Mouse (Mus musculus) inflammation-experienced regulatory T-cells, adult 6 months (primary cell): ENCODE measurements around the gene Lrig1. TPM values are rescaled to one million over a fixed set of nuclear protein-coding genes. Genes with fewer than 3 reads are reported as not detected.

Experiments used
- ATAC-seq: one replicate; pipeline ENCODE4 v1.8.0; 2017
- polyA plus RNA-seq, 3 experiments: library from polyadenylated mRNA; unstranded; fragments of 100-300 nt; shearing (Covaris generic); gene quantifications; one replicate each; pipeline ENCODE4 v1.2.1; 2017

Gene Lrig1
- polyA plus RNA-seq, 3 experiments from 2014 or later: 7.4 to 47.9 (median 44.0) TPM

DNA sequence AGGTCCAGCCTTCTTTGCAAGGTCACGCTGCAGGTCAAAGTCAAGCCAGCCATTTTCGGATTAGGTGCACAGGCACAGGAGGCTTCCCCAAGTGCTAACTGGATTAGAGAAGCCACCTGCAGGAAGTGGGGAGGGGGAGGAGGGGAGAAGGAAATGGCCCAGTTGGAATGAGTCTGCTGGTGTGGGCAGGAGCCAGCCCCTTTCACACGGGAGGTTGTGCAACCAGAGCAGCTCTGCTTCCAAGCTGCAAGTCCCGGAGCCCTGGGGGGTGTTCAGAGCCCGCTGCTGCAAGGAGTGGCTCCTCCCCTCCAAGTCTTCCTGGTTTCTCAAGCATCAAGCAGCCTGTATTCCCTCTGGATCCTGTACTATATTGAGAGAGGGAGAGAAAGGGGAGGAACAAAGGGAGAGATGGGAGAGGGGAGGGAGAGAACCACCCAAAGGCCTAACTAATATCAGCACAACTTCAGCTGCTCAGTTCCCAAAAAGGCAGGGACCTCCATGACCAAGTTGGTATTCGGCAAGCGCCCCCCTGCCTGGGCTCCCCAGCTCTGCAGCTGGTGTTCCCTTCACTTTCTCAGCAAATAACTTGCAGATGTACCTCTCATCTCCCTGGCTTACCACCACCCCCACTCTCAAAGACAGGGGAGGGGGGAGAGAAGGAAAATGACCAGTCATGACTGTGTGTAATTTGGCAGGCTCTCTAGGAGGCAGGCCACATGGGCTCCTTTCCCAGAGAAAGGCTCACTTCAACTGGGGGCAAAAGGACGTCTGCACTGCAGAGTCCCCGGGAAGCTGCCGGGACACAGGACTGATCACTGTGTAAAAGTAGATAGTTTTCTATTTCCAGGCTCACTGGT is 52.2 kb downstream of the Lrig1 start:
- ATAC-seq: peak; percentile 48

DNA sequence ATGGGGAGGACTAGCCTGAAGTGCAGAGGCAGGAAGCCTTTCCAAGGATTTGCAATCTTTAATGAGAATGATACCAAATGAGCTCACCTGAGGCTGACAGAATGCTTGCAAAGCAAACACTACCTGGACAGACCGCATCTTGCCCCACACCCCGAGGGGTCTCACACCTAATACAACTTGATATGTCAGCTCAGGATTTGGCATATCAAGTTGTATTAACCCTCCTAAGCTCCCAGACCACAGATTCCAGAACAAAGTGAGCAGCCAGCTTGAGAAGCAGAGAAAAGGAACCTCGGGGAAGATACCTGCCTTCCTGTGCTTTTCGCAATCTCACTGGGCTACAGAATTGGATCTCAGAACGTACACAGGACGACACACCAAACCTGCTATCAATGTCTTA is 53.1 kb downstream of the Lrig1 start:
- no peak for ATAC-seq

DNA sequence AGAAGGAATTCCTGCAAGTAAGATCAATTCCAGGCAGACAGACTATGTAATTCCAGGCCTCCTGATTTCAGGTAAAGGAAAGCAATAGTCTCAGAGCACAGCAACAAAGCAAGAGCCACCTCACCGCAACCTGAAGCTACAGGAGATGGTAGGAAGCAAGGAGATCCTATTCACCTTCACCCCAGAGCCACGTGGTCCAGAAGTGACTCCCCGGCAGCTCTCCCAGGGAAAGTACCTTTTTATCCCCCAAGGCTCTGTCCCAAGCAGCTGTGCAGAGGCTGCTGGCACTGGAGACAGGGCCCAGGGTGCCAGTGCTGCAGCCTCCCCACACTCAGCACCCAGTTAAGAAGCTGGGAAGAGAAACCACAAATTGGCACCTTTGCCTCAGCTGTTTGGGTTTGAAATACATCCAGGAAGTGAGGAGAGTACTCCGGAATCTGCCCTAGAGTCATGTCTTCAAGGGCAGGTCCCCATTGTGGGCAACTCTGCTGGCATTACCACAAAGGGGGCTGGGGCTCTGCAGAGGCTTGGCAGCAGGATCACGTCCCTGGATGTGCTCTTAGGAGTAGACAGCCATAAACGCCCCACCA is 53.6 kb downstream of the Lrig1 start:
- peak; percentile 27 for ATAC-seq

DNA sequence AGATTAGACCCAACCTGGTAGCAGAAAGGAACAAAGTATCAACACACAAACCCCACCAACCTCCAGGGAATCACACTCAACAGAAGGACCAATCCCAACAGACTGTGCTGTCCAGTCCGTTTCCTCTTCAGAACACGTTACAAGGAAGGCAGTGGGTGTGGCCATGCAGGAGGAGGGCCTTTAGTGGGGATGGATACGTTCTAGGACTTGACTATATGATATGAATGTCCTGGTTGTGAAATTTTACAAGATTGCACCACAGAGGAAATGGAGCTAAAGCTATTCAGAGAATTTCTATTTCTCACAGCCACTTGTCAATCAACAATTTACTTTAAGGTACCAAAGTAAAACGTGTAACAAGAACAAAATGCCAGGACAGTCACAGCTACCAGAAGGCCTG is 54.2 kb downstream of the Lrig1 start:
- no peak for ATAC-seq

DNA sequence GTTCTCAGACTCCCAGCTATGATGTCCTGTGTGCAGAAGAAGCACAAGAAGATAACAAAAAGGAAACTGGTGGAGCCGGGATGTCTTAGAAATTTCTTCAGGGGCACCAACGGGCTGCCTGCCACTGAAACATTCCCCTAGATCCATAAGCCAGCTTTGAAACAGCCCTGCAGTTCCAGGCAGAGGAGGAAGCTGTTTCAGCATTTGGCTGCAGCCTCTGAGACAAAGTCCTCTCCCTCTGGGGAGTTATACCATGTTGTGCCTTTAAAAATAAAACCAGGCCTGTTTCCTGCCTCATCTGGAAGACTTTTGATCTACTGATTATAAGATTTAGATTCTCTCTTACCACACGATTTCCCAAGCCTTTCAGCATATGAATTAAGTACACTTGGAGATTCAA is 55.3 kb downstream of the Lrig1 start:
- ATAC-seq: no peak

DNA sequence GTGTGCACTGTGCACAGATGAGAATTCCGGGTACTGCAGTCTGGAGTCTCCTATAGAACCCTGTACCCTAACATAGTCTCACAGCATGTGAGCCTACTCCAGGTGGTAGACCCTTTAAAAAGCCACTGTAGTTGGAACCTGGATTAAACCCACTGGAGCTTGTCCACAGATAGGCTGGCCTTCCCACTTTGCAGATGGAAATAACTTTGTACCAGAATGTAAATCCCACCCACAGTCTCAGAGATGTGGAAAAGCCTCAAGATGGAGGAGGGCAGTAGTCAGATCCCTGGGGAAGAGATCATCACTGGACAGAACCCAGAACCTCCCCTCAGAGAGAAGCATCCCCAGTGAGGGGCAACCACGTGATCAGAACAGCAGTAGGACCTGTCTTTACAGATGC is 56.0 kb downstream of the Lrig1 start:
- ATAC-seq: no peak

DNA sequence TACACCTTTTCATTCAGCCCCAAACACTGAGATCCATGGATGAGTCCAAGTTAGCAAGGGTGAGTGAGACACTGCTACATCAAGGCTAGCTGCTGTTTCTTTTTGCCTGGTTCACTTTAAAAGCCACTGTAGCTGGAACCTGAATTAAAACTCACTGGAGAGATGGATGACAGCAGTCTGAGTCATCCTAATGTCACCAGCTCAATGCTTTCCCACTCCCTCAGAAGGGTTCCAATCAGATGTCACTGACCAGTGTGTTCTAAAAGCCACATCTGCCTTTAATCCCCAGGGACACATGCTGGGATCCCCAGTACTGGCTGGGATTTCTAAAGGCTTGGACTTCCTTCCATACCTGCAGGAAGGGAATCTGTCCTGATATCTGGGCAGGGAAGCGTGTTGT is 57.9 kb downstream of the Lrig1 start:
- no peak for ATAC-seq

DNA sequence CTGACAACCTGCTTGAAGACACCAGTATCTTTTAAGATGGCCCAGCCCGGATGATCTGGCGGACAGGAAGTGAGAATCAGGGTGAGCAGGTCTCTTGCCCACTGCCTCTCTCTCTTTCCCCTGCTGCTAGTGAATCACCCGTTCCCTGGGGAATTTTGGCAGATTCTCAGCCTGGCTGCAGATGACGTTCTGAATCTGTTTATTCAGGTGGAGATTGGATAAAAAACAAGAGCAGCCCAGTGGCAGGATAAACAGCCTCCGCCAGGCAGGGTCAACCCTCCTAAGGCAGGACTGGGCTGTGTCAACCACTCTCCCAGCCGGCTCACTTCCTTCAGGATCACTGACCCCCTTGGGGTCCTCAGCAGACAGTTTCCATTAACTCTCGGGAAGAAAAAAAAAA is 59.7 kb downstream of the Lrig1 start:
- no peak for ATAC-seq

DNA sequence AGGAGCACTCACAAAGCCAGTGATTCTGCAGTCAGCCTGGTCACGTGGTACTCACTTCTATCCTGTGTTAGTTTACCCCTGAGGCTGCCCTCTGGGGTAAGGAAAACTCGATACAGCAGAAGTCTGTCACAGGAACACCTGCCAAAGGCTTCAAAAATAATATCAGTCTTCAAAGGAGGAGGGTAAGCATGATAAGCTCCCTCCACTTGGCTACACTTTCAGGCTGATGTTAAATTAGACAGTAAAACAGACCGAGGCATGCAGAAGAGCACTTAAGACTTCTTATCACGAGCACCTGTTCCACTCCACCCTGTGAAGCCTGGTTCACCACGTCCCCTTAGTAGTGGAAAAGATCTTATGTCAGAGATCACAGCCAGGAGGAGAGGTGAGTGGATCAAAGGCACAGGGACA is 62.9 kb downstream of the Lrig1 start:
- ATAC-seq: peak; percentile 9

DNA sequence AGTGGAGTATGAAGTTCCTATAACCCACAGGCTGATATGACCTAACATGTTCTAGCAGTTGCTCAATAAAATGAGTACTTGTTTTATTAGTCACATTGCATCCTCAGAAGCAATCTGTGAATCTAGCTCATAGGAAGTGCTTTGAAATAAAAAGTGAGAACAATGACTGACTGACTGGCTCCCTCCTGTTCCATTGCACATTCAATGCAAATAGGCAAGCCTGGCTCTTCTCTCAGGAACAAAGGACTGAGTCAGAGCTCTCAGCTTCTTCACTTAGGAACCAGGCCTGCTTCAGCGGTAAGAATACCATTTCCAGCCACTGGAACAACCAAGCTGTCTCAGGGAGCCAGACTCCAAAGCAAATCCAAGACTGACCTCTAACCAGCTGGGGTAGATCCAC is 64.6 kb downstream of the Lrig1 start:
- ATAC-seq: peak; percentile 30

DNA sequence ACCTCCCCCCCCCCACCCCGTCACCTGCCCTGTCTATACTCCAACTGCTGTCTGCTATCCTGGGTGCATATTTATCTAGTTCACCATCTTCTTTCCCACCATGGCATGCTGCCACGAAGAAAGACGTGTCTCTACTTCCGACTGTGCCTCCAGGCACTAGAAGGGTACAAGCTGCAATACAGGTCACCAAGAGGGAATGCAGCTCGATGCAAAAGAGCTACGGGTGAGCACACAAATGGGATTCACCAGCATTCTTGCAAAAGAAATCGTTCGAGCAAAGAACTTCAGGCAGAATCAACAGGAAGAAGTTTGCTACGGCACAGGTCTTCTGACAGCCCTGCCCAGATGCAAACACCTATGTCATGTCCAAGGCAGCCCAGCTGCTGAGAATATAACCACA is 65.2 kb downstream of the Lrig1 start:
- peak; percentile 16 for ATAC-seq

DNA sequence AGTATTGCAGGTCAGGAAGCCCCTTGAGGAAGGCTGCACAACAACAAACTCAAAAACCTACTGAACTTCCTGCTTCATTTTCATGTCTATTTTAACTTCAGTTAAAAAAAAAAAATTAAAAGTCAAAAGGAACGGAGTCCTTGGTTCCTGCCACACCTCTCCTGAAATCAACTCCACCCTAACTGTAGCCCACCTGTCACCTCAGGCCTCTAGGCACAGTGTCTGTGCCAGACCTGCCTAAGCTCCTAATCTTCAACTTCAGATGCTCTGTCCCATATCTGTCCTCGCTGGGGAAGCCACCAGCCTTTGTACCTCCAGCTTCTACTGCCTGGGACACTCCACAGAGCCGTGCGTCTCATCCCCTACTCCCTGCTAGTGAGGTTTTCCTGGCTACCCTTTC is 65.7 kb downstream of the Lrig1 start:
- peak; percentile 14 for ATAC-seq

DNA sequence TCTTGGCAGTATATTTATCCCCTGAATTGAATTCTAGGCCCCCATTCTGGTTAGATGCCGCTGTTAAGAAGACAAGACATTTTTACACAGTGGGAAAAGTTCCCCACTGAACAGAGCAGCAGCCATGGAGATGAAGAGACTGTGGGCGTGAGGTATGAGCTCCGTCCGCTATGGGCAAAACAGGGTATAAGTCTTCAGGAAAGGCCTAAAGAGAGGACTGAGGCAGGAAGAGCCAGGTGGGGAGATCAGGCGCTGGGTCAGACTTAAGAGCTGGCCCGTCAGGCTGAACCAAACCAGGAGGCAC is 68.2 kb downstream of the Lrig1 start:
- ATAC-seq: no peak

DNA sequence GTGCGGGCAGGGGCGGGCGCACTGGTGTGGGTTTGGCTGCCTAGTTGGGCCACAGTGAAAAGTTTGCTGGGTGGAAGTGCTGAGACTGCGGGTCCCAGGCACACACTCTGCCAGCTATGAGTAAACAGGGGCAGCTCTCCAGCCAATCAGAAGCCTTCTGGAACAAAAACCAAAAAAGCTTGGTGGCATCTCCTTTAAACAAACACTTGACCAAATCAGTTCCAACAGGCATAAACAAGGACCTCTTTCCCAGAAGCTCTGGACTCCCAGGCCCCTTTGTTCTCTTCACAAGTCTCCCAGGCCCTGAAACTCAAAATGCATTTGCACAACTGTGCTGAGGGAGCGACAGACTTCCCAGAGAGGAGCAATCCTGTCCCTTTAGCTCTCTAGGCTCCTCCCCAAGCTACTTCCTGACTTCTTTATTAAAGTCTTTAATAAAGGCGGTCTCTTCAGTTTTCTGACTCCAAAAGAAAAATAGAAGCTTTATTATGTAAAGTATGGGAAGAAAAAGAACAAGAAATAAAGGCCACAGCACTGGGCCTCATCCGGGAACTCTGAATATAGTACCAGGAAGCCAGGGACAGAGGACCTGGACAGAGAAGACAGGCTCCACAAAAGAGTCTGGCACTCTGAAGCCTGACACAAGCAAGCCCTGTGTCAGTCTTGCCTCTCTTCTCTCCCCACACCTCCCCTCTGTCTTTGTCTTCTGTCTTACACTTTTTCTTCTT is 68.7 kb downstream of the Lrig1 start:
- no peak for ATAC-seq

DNA sequence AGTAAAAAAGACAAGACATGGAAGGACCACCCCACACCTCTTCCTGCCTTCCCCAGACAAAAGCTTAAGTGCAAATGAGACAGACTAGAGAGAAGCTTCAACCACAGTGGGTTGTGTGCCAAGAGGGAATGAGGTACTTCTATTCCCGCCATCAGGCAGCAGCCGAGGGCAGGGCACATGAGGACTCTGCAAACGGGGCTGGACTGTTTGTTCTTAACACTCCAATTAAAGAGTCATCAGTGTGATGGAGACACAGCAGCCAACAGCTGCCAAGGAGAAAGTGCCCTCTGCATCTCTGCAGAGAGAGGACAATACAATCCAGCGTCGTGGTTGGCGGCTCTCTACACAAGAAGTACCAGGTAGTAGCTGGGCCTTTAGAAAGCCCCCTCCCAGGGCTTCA is 71.2 kb downstream of the Lrig1 start:
- no peak for ATAC-seq

DNA sequence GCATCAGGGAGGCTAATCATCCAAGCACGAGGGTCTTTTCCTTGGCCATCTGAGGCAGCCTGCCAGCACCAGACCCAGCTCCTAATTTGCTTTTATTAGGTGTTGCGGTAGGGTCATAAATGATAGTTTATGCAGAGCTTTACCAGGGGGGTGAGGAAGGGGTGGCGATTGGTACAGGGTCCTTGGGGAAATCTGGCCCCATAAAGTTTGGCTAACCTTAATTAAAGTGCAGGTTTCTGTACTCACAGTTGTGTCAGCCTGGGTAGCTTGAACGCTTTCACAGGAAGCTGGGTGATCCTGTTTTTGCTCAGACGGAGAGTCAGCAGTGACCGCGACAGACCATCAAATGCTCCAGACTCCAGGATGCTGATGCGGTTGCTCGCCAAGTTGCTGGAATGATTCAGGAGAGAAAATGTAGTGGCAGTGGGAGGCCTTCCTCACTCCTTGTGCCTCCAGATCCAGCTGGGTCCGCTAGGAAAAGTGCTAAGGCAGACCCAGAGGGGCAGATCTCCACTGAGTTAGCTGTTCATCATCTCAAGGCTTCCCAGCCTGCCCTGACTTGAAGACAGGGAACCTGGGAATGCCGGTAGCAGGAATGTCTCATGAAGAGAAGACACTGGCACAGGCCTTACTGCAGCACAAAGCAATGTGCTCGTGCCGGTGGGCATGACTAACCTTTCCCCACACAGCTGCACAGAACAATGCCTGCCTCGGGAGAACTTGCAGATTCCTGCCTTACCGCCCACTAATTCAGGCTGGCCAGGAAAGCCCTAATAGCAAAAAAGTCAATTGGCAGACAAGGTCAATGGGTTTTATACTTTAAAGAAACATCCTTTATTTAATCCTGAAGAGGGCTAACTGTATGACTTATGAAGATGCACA is 72.0 kb downstream of the Lrig1 start:
- ATAC-seq: no peak

DNA sequence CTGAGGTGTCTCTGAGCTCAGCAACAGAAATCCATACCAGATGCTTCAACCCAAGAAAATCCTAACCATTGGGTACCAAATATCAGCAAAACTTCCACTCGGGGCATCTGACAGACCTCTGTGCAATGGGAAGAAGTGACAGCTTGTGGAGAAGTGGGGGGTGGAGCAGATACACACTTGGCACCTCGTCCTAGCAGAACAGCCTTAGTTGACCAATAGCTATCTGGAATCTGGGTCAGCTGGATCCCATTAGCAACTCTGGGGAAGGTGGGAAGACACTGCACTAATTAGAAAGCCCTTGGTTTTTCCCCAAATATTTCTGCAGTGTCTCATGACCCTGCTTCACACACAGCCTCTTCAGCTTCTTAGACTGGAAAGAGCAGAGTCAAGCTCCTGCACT is 73.2 kb downstream of the Lrig1 start:
- no peak for ATAC-seq

DNA sequence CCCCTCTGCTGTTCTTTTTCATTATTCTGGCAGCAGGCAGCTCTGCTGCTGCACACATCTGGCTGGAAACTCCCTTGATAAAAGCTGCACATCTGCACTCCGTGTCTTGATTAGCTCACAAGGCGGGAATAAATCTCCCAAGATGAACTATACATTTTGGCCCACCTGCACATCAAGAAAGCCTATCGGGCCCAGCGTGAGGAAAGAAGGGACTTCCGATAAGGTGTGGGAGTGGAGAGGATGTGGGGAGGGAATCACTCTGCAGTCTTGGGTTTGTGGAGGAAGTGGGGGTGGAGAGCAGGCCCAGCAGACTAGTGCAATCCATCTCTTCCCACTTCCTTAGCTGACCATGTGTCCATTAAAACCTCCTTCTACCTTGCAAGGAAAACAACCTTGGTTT is 74.1 kb downstream of the Lrig1 start:
- peak; percentile 47 for ATAC-seq

DNA sequence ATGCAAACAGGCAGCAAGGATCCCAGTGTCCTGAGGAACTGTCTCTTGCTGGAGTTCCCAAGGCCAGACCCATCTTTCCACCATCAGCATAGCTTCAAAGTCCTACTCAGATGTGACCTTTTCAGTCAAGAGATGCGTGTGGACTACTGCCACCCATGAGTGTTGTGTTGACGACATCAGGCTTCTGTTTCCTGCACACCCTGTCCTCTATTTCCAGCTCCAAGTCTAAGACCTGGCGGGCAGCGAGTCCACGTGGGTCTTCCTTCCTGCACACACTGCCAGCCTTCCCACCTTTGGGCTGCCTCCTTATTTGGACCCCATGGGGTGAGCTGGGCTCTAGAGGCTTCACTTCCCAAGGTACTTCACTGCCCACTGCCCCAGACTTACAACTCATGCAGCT is 75.4 kb downstream of the Lrig1 start:
- ATAC-seq: no peak

DNA sequence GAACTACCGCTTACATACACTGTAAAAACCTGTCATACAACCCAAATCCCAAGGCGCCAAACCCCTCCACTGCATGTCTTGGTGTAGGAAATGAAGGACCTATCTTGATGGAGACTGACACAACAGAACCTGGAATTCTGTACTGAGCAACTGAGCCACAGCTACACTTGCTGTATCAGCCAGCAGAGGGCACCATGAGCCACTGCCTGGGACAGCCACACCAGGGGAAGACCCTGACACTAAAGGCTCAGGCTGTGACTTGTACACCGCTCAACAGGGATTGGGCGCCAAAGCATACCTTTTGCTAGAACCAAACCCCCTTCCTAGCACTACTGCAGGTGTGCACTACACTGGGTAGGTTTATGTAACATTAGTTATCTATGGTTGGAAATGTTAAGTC is 77.0 kb downstream of the Lrig1 start:
- peak; percentile 66 for ATAC-seq

DNA sequence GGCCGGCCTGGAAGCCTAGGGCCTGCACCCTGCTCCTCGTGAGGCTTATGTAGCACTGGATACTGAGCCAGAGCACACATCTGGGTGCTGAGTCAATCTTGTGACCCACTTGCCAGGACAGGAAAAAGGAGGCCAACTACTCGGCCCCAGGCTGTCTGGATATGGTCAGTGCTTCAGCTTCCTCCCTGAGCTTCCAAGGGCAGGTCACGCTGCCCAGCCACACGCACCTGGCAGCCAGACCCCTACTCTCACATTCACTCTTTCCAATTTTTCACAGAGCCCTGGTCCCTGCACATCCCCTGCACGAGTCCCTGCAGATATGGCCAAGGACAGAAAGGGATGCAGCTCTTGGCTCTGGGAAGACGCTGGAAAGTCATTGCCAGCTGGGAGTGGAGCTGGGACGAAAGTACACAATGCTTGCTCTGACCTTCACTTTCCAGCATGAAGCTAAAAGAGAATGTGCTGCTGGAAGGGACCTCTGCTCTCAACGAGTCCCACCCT is 79.1 kb downstream of the Lrig1 start:
- ATAC-seq: no peak

DNA sequence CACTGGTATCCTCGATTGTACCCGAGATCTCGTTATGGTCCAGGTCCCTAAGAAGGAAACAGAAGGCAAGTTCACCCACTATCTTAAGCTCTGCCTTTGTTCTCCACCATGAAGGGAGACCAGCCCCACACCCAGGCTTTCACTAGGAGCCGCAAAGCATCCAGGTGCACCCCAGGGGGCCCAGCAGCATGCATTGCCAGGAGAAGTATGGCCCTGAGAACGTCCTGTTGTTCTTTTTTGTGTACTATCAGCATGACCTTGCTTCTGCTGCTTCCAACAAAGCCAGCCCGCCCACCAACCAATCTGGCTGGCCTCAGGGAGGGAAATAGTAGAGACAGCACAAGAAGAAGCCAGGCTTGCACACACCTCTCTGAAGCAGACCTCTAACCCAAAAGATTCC is 79.7 kb downstream of the Lrig1 start:
- ATAC-seq: no peak

DNA sequence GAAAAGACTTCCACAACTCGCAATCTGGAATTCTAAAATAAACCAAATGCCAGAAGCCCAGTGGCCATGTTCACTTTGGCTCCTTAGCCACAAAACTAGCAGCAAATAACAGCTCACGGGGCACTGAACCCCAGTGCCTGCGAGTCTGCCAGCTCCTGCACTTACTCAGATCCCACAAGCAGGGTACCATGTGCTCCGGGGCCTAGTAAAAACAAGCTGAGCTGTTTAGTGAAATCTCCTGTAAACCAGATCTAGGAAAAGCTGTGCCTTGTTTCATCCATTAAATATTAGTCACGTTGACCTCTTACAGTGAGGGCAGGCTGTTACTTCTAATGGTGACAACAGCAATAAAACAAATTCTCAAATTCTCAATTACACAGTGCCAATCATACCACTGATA is 81.3 kb downstream of the Lrig1 start:
- no peak for ATAC-seq
